Mouse (Mus musculus) lung, embryonic 16.5 days (tissue): ENCODE measurements around the gene Emg1. TPM values are rescaled to one million over a fixed set of nuclear protein-coding genes. Genes with fewer than 3 reads are reported as not detected.

ENCODE experiments used
- ATAC-seq: fragments of 200-750 bp; cut with Nextera tagmentation; 2 replicates; pipeline ENCODE4 v1.8.0; 2017; ENCODE audit warnings: low read depth, mild to moderate bottlenecking, moderate library complexity
- H3K27ac ChIP-seq: fragments of 300-500 bp; sonication (generic); 2 replicates; pipeline ENCODE4 v1.5.1; 2014; ENCODE audit warnings: mild to moderate bottlenecking, control low read depth, low read length
- H3K27me3 ChIP-seq: fragments of 300-500 bp; sonication (generic); 2 replicates; pipeline ENCODE4 v1.6.1; 2014; ENCODE audit warnings: low read depth, low read length, mixed read lengths; ENCODE audit not compliant: control insufficient read depth, insufficient read depth
- H3K36me3 ChIP-seq: fragments of 300-500 bp; sonication (generic); 2 replicates; pipeline ENCODE4 v1.6.1; 2014; ENCODE audit warnings: low read length; ENCODE audit not compliant: control insufficient read depth, insufficient read depth
- H3K4me1 ChIP-seq: fragments of 300-500 bp; sonication (generic); replicated peaks from 2 replicates; pipeline ENCODE4 v1.6.1; 2014; ENCODE audit warnings: low read length, mixed read lengths; ENCODE audit not compliant: control insufficient read depth, insufficient read depth
- H3K4me2 ChIP-seq: fragments of 300-500 bp; sonication (generic); 2 replicates; pipeline ENCODE4 v1.6.1; 2014; ENCODE audit warnings: low read depth, low read length, control low read depth
- H3K4me3 ChIP-seq: fragments of 300-500 bp; sonication (generic); 2 replicates; pipeline ENCODE4 v1.5.1; 2014; ENCODE audit warnings: mild to moderate bottlenecking, low read length, control low read depth
- H3K9ac ChIP-seq: fragments of 300-500 bp; sonication (generic); 2 replicates; pipeline ENCODE4 v1.6.1; 2014; ENCODE audit warnings: low read length, control low read depth
- H3K9me3 ChIP-seq: fragments of 300-500 bp; sonication (generic); 2 replicates; pipeline ENCODE4 v1.6.1; 2016; ENCODE audit warnings: low read length; ENCODE audit not compliant: control insufficient read depth
- whole genome bisulfite sequencing: fragments of 180-500 bp; shearing (Covaris S2); extraction: QIAGEN DNeasy Blood & Tissue Kit; methylation state at CpG from one replicate; pipeline ENCODE4 v1.1.7; 2014; 5-methylcytosine and 5-hydroxymethylcytosine counted together
- polyA plus RNA-seq: library from polyadenylated mRNA; unstranded; fragments of >200 nt; fragmentation: Nextera tagmentation; extraction: Ambion mirVana; gene quantifications from 2 replicates; pipeline ENCODE4 v1.2.1, GENCODE M21; 2015

Gene Emg1
- polyA plus RNA-seq, 1 experiment from 2014 or later, result 192 TPM

GRCm38 (mm10) chr6:124717968-124718367 lies 6.0 kb upstream of the Emg1 start:
- Histone ChIP-seq H3K9ac (peak overlapping the region; percentile 73), H3K27me3 (no peaks in the 10 kb centered on the region), H3K9me3 (no peaks in the 10 kb centered on the region), H3K4me1 (peaks cover 9% of the 10 kb centered on the region), H3K4me3 (peak overlapping the region; percentile 55), H3K27ac (peak overlapping the region; percentile 93), H3K4me2 (peak overlapping the region; percentile 53), H3K36me3 (peaks cover 18% of the 10 kb centered on the region)
- ATAC-seq, result no peak
- 55% methylated on average over 13 of the region's 13 CpGs for WGBS

GRCm38 (mm10) chr6:124716864-124717490 lies 5.0 kb upstream of the Emg1 start:
- WGBS, result 53% methylated on average over 20 of the region's 20 CpGs
- peak overlapping the region; percentile 73; the same call in 1 of the 2 replicates for H3K9ac ChIP-seq
- H3K4me2 ChIP-seq, result peak overlapping the region; percentile 53
- peaks cover 18% of the 10 kb centered on the region for H3K36me3 ChIP-seq
- no peaks in the 10 kb centered on the region for H3K9me3 ChIP-seq
- peak overlapping the region; percentile 51 for H3K27ac ChIP-seq
- no peak for ATAC-seq
- peak overlapping the region; percentile 55 for H3K4me3 ChIP-seq
- H3K4me1 ChIP-seq, result peaks cover 11% of the 10 kb centered on the region
- H3K27me3 ChIP-seq, result no peaks in the 10 kb centered on the region

- Histone ChIP-seq H3K4me3 (peak overlapping the region; percentile 69), H3K9me3 (no peaks in the 10 kb centered on the region), H3K4me1 (peaks cover 23% of the 10 kb centered on the region), H3K27ac (no peak overlapping the region; the same call in 1 of the 2 replicates), H3K4me2 (peak overlapping the region; percentile 76), H3K36me3 (peaks cover 18% of the 10 kb centered on the region), H3K27me3 (no peaks in the 10 kb centered on the region), H3K9ac (peak overlapping the region; percentile 81)
- ATAC-seq, result no peak
- WGBS, result 8% methylated on average over 11 of the region's 11 CpGs
These were observed 940 bp upstream of the Emg1 start for GRCm38 (mm10) chr6:124712918-124713317.

GRCm38 (mm10) chr6:124708289-124708889 lies 3.6 kb downstream of the Emg1 start:
- Histone ChIP-seq H3K4me3 (no peak overlapping the region), H3K4me2 (no peak overlapping the region), H3K4me1 (peaks cover 18% of the 10 kb centered on the region), H3K9me3 (no peaks in the 10 kb centered on the region), H3K9ac (no peak overlapping the region), H3K36me3 (peaks cover 21% of the 10 kb centered on the region), H3K27ac (no peak overlapping the region), H3K27me3 (no peaks in the 10 kb centered on the region)
- WGBS, result 82% methylated on average over 10 of the region's 10 CpGs
- ATAC-seq, result no peak

- Histone ChIP-seq H3K27me3 (no peaks in the 10 kb centered on the region), H3K36me3 (peaks cover 31% of the 10 kb centered on the region), H3K9me3 (no peaks in the 10 kb centered on the region), H3K4me1 (peaks cover 12% of the 10 kb centered on the region), H3K9ac (no peak overlapping the region), H3K27ac (no peak overlapping the region), H3K4me2 (no peak overlapping the region), H3K4me3 (no peak overlapping the region)
- 78% methylated on average over 5 of the region's 5 CpGs for WGBS
- no peak for ATAC-seq
These were observed 5.8 kb downstream of the Emg1 start for GRCm38 (mm10) chr6:124706061-124706627.

GRCm38 (mm10) chr6:124704417-124704816 lies 7.6 kb downstream of the Emg1 start:
- Histone ChIP-seq H3K27ac (no peak overlapping the region), H3K27me3 (no peaks in the 10 kb centered on the region), H3K4me3 (no peak overlapping the region), H3K4me1 (no peaks in the 10 kb centered on the region), H3K4me2 (no peak overlapping the region), H3K9me3 (no peaks in the 10 kb centered on the region), H3K36me3 (peaks cover 31% of the 10 kb centered on the region), H3K9ac (no peak overlapping the region)
- 88% methylated on average over 2 of the region's 2 CpGs for WGBS
- no peak for ATAC-seq

- Histone ChIP-seq H3K4me3 (no peak overlapping the region), H3K36me3 (peaks cover 31% of the 10 kb centered on the region), H3K4me1 (no peaks in the 10 kb centered on the region), H3K9me3 (no peaks in the 10 kb centered on the region), H3K27me3 (no peaks in the 10 kb centered on the region), H3K9ac (no peak overlapping the region), H3K27ac (no peak overlapping the region), H3K4me2 (no peak overlapping the region)
- 67% methylated on average over 7 of the region's 7 CpGs for WGBS
- ATAC-seq, result no peak
These were observed 8.2 kb downstream of the Emg1 start for GRCm38 (mm10) chr6:124703789-124704188.

- Histone ChIP-seq H3K4me2 (no peak overlapping the region), H3K9ac (no peak overlapping the region), H3K4me1 (no peaks in the 10 kb centered on the region), H3K4me3 (no peak overlapping the region), H3K36me3 (peaks cover 31% of the 10 kb centered on the region), H3K27ac (no peak overlapping the region), H3K9me3 (no peaks in the 10 kb centered on the region), H3K27me3 (no peaks in the 10 kb centered on the region)
- 39% methylated on average over 3 of the region's 3 CpGs for WGBS
- ATAC-seq, result peak; percentile 59
These were observed 9.2 kb downstream of the Emg1 start for GRCm38 (mm10) chr6:124702784-124703103.

GRCm38 (mm10) chr6:124702102-124702783 lies 9.7 kb downstream of the Emg1 start:
- 90% methylated on average over 17 of the region's 17 CpGs for WGBS
- Histone ChIP-seq H3K4me2 (no peak overlapping the region), H3K36me3 (peaks cover 31% of the 10 kb centered on the region), H3K4me1 (no peaks in the 10 kb centered on the region), H3K9ac (no peak overlapping the region), H3K27ac (no peak overlapping the region), H3K9me3 (no peaks in the 10 kb centered on the region), H3K27me3 (no peaks in the 10 kb centered on the region), H3K4me3 (no peak overlapping the region)
- ATAC-seq, result 0 out of 2 replicates have a peak, but pooled peaks have one; percentile 11
